Mouse (Mus musculus) liver, adult 2 months (tissue): ENCODE data around the gene Ak5.

Experiments
- CTCF ChIP-seq: fragments of 200-500 bp; IDR thresholded peaks from 2 replicates; pipeline ENCODE4 v1.5.1; 2011; ENCODE audit warnings: low read depth, low read length, control low read depth
- POLR2A ChIP-seq: fragments of 200-500 bp; IDR thresholded peaks from 2 replicates; pipeline ENCODE4 v1.6.1; 2011; ENCODE audit warnings: low read length, control low read depth; ENCODE audit not compliant: insufficient read depth; ENCODE audit errors: extremely low read depth

- TF ChIP-seq POLR2A (no peak), CTCF (no peak)
Measured at GRCm38 (mm10) chr3:152442795-152443194, 225.4 kb downstream of the Ak5 start.
